Mouse (Mus musculus) heart, postnatal 0 days (tissue): ENCODE measurements around the gene App. TPM values are rescaled to one million over a fixed set of nuclear protein-coding genes. Genes with fewer than 3 reads are reported as not detected.

Source experiments
- ATAC-seq: fragments of 200-750 bp; cut with Nextera tagmentation; 2 replicates; pipeline ENCODE4 v1.8.0; 2017; ENCODE audit warnings: low read depth, moderate number of reproducible peaks, moderate library complexity; ENCODE audit not compliant: insufficient read depth
- DNase-seq: peaks from one replicate; pipeline ENCODE4 v3.0.0-alpha.2; 2016; ENCODE audit warnings: low spot score
- H3K27ac ChIP-seq: fragments of 300-500 bp; sonication (generic); 2 replicates; pipeline ENCODE4 v1.5.1; 2014; ENCODE audit warnings: low read depth, mild to moderate bottlenecking
- H3K27me3 ChIP-seq: fragments of 300-500 bp; sonication (generic); 2 replicates; pipeline ENCODE4 v1.6.1; 2014; ENCODE audit warnings: low read length, mixed read lengths; ENCODE audit not compliant: control insufficient read depth, insufficient read depth
- H3K36me3 ChIP-seq: fragments of 300-500 bp; sonication (generic); replicated peaks from 2 replicates; pipeline ENCODE4 v1.6.1; 2014; ENCODE audit warnings: low read length, mixed read lengths; ENCODE audit not compliant: control insufficient read depth, insufficient read depth
- H3K4me1 ChIP-seq: fragments of 300-500 bp; sonication (generic); 2 replicates; pipeline ENCODE4 v1.6.1; 2014; ENCODE audit warnings: antibody characterized with exemption; ENCODE audit not compliant: control insufficient read depth, insufficient read depth
- H3K4me2 ChIP-seq: fragments of 300-500 bp; sonication (generic); 2 replicates; pipeline ENCODE4 v1.6.1; 2014; ENCODE audit warnings: low read depth, mild to moderate bottlenecking, low read length, moderate library complexity
- H3K4me3 ChIP-seq: fragments of 300-500 bp; sonication (generic); 2 replicates; pipeline ENCODE4 v1.5.1; 2014; ENCODE audit warnings: low read depth, low read length
- H3K9ac ChIP-seq: fragments of 300-500 bp; sonication (generic); replicated peaks from 2 replicates; pipeline ENCODE4 v1.6.1; 2014; ENCODE audit warnings: low read depth, low read length, mixed read lengths
- H3K9me3 ChIP-seq: fragments of 300-500 bp; sonication (generic); replicated peaks from 2 replicates; pipeline ENCODE4 v1.6.1; 2016; ENCODE audit warnings: low read length; ENCODE audit not compliant: control insufficient read depth
- CTCF ChIP-seq: IDR thresholded peaks from 2 replicates; pipeline ENCODE4 v1.5.1; 2016; ENCODE audit warnings: antibody characterized with exemption, control low read depth, low read depth
- EP300 ChIP-seq: IDR thresholded peaks from 2 replicates; pipeline ENCODE4 v1.6.1; 2016; ENCODE audit warnings: antibody characterized with exemption, low read depth
- whole genome bisulfite sequencing: fragments of 180-500 bp; shearing (Covaris S2); extraction: QIAGEN DNeasy Blood & Tissue Kit; methylation state at CpG from one replicate; pipeline ENCODE4 v1.1.7; 2014; 5-methylcytosine and 5-hydroxymethylcytosine counted together
- polyA plus RNA-seq: library from polyadenylated mRNA; unstranded; fragments of >200 nt; fragmentation: Nextera tagmentation; extraction: Ambion mirVana; gene quantifications from 2 replicates; pipeline ENCODE4 v1.2.1, GENCODE M21; 2015
- total RNA-seq: library from RNA; depleted of rRNA; stranded (reverse); fragments of >200 nt; gene quantifications from 2 replicates; pipeline ENCODE4 v1.2.3, GENCODE M21; 2014; ENCODE audit warnings: low replicate concordance

The App gene
- total and polyA plus RNA-seq, 2 experiments from 2014 or later, result 122 to 139 TPM

DNA sequence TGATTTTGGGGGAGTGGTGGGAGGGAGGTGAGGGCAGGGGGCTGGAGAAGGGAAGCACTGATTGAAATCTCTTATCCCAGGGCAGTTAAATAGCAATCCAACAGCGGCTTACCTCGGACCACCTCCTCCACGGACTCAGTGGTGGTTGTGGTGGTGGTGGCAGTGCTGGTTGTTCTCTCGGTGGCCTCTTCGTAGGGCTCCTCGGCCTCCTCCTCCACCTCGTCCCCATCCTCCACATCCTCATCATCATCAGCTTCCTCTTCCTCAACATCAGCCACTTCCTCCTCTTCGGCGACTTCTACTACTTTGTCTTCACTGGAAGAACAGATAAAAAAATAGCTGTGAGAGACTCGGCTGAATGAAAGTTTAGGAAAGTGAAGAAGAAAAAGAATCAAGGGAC, 117.4 kb downstream of the App start:
- Histone ChIP-seq H3K4me2 (no peak overlapping the region), H3K4me1 (no peaks in the 10 kb centered on the region), H3K9me3 (no peaks in the 10 kb centered on the region), H3K9ac (no peak overlapping the region), H3K27me3 (no peaks in the 10 kb centered on the region), H3K27ac (no peak overlapping the region), H3K4me3 (no peak overlapping the region), H3K36me3 (peaks cover 33% of the 10 kb centered on the region; the same call in 1 of the 2 replicates)
- 90% methylated on average over 10 of the region's 10 CpGs for WGBS
- ATAC-seq (no peak), DNase-seq (no peak)
- TF ChIP-seq EP300, result no peak
- TF ChIP-seq CTCF, result no peak

DNA sequence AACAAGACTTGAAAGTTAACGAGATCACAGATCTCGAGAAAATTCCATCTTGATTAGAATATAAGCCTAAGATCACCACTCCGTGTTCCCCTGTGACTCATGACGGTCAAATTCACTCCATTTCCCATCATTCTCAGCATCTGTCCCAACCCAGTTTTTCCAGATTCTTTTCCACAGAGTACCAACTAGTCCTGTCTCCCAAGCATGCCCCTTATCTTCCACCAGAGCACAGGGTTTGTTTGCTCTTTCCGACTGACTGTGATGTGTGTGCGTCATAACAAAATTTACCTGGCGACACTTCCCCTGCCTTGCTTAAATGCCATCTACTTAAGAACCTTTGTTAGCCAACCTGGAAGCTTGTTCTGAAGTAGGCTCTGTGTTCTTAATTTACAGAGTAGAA, 119.6 kb downstream of the App start:
- TF ChIP-seq EP300 (no peak), CTCF (no peak)
- H3K27ac ChIP-seq, result no peak overlapping the region
- no peaks in the 10 kb centered on the region for H3K27me3 ChIP-seq
- H3K9ac ChIP-seq, result no peak overlapping the region
- H3K4me2 ChIP-seq, result no peak overlapping the region
- no peaks in the 10 kb centered on the region for H3K9me3 ChIP-seq
- DNase-seq, result no peak
- peaks cover 33% of the 10 kb centered on the region; the same call in 1 of the 2 replicates for H3K36me3 ChIP-seq
- ATAC-seq, result no peak
- H3K4me3 ChIP-seq, result no peak overlapping the region
- no peaks in the 10 kb centered on the region for H3K4me1 ChIP-seq
- WGBS, result 82% methylated on average over 7 of the region's 7 CpGs

DNA sequence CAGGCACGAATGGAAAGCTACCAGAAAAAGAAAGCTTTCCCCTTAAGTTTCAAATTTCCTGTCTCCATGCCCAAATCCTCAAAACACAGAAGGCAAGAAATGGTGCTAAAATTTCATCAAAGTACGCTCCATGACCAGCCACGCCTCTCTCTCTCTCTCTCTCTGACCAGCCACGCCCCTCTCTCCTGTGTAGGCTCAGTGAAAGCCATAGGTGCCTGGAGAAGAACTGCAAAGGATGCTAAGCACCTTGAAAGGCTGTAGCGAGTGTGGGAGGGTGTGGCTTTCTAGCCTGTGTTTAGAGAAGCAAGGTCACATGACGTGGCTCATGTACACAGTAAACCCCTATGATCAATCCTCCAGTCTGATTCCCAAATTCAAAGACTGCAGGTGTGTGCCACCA, 126.3 kb downstream of the App start:
- ATAC-seq, result no peak
- Histone ChIP-seq H3K4me2 (no peak overlapping the region), H3K36me3 (peaks cover 15% of the 10 kb centered on the region), H3K9me3 (no peaks in the 10 kb centered on the region), H3K4me3 (no peak overlapping the region), H3K27me3 (no peaks in the 10 kb centered on the region), H3K9ac (no peak overlapping the region), H3K27ac (no peak overlapping the region), H3K4me1 (no peaks in the 10 kb centered on the region)
- TF ChIP-seq CTCF, result no peak
- TF ChIP-seq EP300, result no peak
- DNase-seq, result no peak
- WGBS, result 75% methylated on average over 6 of the region's 6 CpGs

DNA sequence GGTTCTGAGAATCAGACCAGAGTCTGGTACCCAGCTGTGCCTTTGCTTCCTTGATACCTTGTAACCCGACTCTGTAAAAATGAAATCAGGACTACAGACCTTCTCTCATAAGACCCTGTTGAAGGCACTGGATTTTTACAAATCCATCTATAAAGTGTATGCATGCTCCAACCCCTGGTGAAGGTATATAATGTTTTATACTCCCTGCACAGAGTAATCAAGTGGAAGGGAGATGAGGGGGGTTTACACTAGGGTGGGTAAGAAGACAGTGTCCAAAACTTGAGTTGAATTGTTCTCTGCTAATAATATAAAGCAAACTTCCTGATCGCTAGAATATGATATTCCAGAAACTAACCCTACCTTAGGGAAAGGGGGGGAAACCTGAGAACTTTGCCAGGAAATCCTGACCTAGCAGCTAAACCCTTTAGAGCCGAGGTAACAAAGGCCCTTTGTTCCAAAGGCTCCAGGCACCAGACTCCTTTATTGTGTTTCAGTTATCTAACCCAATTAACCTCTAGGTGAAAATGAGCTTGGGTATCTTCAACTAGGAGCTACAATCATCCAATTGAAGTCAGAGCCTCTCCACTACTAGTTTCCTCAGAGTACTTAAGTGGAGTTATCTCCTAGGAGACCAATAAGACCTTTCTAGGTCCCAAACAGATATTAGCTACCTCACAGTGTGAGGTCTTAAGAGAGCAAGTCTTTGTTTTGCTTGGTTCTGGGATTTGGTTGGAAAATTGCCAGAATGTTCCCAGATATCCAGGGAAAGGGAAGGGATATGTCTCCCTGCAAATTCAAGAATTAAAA, 132.2 kb downstream of the App start:
- ATAC-seq, result no peak
- 63% methylated on average over 3 of the region's 3 CpGs for WGBS

DNA sequence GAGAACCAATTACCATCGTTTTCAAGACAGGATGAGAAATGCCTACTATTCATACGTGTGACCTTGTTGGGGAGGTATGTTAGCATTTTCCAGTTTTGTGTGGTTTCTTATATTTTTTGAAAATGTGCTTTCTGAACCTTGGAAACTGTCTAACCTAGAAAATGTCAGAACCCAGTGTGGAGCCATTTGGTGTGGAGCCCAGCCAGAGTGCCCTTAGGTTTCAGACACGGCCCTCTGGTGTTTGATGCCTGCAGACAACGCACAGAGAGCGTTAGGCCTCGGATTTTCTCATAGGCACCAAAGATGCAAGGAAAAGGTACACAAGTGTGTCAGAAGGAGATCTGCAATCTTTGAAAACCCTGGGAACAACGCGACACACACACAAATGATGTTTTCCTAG, 134.8 kb downstream of the App start:
- no peak for DNase-seq
- Histone ChIP-seq H3K4me3 (no peak overlapping the region), H3K27me3 (no peaks in the 10 kb centered on the region), H3K4me1 (peaks cover 18% of the 10 kb centered on the region; the same call in 1 of the 2 replicates), H3K27ac (no peak overlapping the region), H3K9ac (no peak overlapping the region), H3K4me2 (no peak overlapping the region), H3K36me3 (peaks cover 22% of the 10 kb centered on the region), H3K9me3 (no peaks in the 10 kb centered on the region)
- TF ChIP-seq CTCF, result no peak
- no peak for TF ChIP-seq EP300
- WGBS, result 91% methylated on average over 8 of the region's 8 CpGs
- ATAC-seq, result no peak

More for the DNA sequence above, 132.2 kb downstream of the App start:
- Histone ChIP-seq H3K27ac (peak overlapping the region; percentile 12; the same call in 1 of the 2 replicates), H3K9ac (no peak overlapping the region), H3K27me3 (no peaks in the 10 kb centered on the region), H3K36me3 (peaks cover 17% of the 10 kb centered on the region), H3K4me3 (no peak overlapping the region), H3K9me3 (no peaks in the 10 kb centered on the region), H3K4me1 (peaks cover 18% of the 10 kb centered on the region; the same call in 1 of the 2 replicates), H3K4me2 (no peak overlapping the region)
- TF ChIP-seq EP300 (no peak), CTCF (no peak)
- no peak for DNase-seq
